Mouse (Mus musculus) granulocyte monocyte progenitor cell, adult 5-6 weeks (primary cell): ENCODE results near the gene Bmp15. TPM values are rescaled to one million over a fixed set of nuclear protein-coding genes. Genes with fewer than 3 reads are reported as not detected.

Experiments used
- ATAC-seq: replicated peaks from 2 replicates; pipeline ENCODE4 v1.8.0; 2016; ENCODE audit warnings: mild to moderate bottlenecking, moderate TSS enrichment, inconsistent platforms; ENCODE audit not compliant: poor library complexity, severe bottlenecking
- total RNA-seq, 2 experiments: library from RNA; stranded (forward) in 1 of 2; stranded (reverse) in 1 of 2; fragments of 200-712, 200-1000 nt in 1 of 2; fragments of >200 nt in 1 of 2; fragmentation: Nextera tagmentation in 1 of 2; gene quantifications; 2 replicates each; pipeline ENCODE4 v1.2.3; 2014 to 2017

Bmp15 gene
- not detected in 2 replicates for total RNA-seq (2014; fragmentation: Nextera tagmentation)
- not detected in 2 replicates for total RNA-seq (2017)

DNA sequence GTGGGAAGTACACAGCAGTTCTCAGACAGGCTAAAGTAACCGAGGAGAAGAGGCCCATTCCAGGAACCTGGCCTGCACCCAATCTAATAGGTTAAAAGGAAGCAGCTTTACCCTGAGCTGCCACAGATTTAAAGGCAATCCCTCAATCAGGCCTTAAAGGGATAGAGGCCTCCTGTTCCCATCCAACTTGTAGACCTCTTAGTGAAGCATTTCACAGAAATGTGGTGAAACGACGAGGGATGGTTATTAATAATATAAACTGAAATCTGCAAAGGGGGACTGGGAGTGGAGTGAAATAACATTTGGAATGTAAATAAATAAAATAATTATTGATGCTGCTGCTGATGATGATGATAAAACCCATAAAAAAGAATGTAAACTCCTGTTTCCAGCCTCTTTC is at the start of gene Bmp15:
Gene Bmp15 (minus strand): TSS at position 101 of the 400 bp plus-strand sequence.
- no peak for ATAC-seq

DNA sequence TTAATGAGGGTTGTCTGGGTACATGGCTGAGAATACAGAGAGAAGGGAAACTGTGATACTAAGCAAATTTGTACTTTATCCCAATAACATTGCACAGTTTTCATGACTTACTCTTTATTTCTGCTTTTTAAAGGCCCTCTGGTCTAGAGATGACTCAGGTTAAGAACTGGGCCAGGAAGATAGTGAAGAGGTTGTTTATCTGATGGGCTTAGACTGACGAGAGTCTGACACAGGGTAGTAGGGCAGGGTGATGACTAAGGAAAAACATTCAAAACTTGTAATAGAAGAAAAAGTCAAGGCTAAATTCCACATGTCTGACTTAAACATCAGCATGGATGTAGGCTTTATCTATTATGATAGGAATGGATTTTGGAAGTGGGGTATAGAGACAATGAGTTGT is 48.3 kb upstream of the Bmp15 start:
- no peak for ATAC-seq

DNA sequence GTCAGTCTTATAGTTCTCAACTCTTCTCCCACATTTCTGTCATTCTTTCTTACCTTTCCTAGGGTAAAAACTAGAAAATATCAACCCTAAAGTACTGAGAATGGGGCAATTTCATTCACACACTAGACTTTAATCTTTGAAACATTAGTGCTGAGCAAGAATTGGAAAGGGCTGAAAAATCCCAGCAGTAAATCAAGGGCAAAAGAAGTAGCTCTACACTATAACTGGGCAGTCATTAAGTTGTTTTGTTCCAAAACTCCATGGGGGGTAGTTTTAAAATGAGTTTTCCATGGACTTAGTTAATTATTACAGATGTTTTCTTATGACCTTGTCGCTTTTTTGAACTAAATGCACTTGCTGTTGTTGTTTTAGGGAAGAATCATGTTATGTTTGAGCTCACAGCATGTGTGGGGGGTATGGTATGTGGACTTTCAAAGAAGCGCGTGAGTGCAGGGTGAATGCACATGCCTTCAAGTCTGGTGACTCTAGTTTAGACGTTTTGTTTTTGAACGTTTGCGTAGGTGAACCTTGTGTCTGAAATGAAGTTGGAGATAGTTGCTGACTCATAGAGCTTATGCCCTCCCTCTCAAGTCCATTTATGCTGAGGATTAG is 37.1 kb upstream of the Bmp15 start:
- ATAC-seq, result no peak

DNA sequence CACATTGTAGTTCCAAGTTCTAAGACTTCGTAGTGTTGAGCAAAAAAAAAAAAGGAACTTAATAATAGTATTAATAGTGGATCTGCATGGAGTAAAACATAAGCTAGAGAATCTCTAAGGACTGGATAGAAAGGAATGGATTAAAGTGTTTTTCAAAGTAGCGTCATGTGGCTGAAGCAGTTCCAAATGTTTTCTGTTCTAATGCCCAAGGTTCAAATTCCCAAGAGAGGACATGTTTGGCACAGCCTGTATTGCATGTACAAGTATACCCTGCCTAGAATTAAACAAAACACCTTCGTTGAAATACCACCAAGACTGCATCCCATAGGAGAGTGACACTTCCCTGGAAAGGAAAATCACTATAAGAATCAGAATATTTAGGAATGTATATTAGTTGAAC is 36.4 kb upstream of the Bmp15 start:
- no peak for ATAC-seq

DNA sequence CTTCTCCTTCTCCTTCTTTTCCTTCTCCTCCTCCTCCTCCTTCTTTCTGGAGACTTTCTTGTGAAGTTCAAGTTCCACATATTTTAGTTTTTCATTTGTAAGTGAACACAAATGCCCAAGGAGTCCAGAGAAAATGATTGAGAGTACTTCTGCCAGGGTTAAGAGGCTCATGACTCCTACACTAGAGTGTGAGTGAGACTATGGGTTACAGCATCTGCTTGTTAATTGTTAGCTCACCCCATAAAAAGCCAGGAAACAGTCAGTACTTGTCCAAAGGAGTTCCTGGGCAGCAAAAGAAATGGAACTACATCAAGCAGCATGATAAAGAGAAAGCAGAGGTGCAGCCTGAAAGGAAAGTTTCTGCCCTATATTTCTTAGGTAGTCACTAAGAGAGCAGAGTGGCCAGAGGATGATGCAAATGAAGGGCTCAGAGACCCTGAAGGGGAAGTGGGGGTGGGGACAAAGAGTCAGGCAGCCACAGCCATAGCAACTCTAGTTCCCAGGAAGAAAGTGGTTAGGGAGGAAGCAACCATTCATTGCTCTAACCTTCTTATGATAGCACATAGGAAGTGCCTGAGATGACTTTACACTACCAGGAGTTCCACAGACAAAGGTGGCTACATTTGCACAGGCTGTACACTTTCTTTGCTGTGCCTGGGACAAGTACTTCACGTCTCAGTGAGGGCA is 24.9 kb upstream of the Bmp15 start:
- ATAC-seq, result peak; percentile 48; the same call in 1 of the 2 replicates

DNA sequence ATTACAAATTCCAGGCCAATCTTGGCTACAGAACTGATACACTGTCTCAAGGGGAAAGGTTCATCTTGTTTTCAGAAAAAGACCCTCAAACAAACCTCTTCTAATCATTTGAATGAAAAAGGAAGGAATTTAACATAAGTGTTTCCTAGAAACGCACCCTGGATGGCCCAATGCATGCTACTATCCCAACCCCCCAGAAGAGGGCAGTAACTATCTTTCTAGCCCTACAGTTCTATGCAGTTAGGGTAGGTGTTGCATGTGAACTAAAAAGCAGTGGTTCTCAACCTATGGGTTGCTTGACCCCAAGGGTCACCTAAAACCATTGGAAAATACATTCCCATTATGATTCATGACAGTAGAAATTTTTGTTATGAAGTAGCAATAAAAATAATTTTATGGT is 3.5 kb upstream of the Bmp15 start:
- no peak for ATAC-seq

DNA sequence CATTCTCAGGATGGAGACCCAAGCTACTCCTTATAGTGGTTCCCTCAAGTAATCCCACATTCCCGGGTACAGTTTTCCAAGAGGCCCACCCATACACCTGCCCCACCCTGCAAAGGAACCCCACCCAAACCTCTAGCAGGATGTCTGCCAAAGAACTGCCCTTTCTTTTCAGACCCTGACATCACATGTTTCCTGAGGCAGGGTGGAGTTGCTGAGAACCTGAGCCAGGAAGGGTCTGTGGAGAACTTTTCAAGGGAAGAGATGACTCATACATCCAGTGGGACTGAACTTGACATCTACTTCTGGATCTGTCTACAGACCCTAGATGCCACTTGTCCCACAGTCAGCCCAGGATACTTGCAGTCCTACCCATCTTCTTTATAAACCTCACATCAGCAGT is 2.8 kb downstream of the Bmp15 start:
- no peak for ATAC-seq

Other genes starting within 250 kb of the Bmp15 start
- not detected in 2 replicates for gene AU022751, start 237.3 kb downstream of the Bmp15 start, total RNA-seq (2014; fragmentation: Nextera tagmentation)
- gene AU022751, start 237.3 kb downstream of the Bmp15 start, total RNA-seq (2017), result not detected in 2 replicates
- gene Nudt10, start 147.7 kb downstream of the Bmp15 start, total RNA-seq (2014; fragmentation: Nextera tagmentation), result not detected in 2 replicates
- gene Nudt10, start 147.7 kb downstream of the Bmp15 start, total RNA-seq (2017), result not detected in 2 replicates
- 0.56 TPM in 1 of 2 replicates, not detected in the other for gene Shroom4, start 79.1 kb upstream of the Bmp15 start, total RNA-seq (2014; fragmentation: Nextera tagmentation)
- 0.21 and 0.34 TPM in 2 replicates for gene Shroom4, start 79.1 kb upstream of the Bmp15 start, total RNA-seq (2017)